Mouse (Mus musculus) midbrain, embryonic 11.5 days (tissue): ENCODE results near the gene Btbd7. TPM values are rescaled to one million over a fixed set of nuclear protein-coding genes. Genes with fewer than 3 reads are reported as not detected.

Source experiments
- ATAC-seq: fragments of 200-750 bp; cut with Nextera tagmentation; 2 replicates; pipeline ENCODE4 v1.8.0; 2017; ENCODE audit warnings: moderate TSS enrichment, moderate library complexity; ENCODE audit not compliant: low FRiP score
- DNase-seq: peaks from one replicate; pipeline ENCODE4 v3.0.0; 2015; ENCODE audit warnings: low spot score; ENCODE audit errors: missing footprints
- H3K27ac ChIP-seq: fragments of 300-500 bp; sonication (generic); 2 replicates; pipeline ENCODE4 v1.5.1; 2014; ENCODE audit warnings: low read depth, low read length
- H3K27me3 ChIP-seq: fragments of 300-500 bp; sonication (generic); 2 replicates; pipeline ENCODE4 v1.6.1; 2014; ENCODE audit warnings: mild to moderate bottlenecking, low read length, moderate library complexity, mixed read lengths; ENCODE audit not compliant: control insufficient read depth, insufficient read depth
- H3K36me3 ChIP-seq: fragments of 300-500 bp; sonication (generic); 2 replicates; pipeline ENCODE4 v1.6.1; 2014; ENCODE audit warnings: mild to moderate bottlenecking, low read length, moderate library complexity, mixed read lengths; ENCODE audit not compliant: control insufficient read depth, insufficient read depth
- H3K4me1 ChIP-seq: fragments of 300-500 bp; sonication (generic); 2 replicates; pipeline ENCODE4 v1.6.1; 2014; ENCODE audit warnings: low read length; ENCODE audit not compliant: control insufficient read depth, insufficient read depth
- H3K4me2 ChIP-seq: fragments of 300-500 bp; sonication (generic); 2 replicates; pipeline ENCODE4 v1.6.1; 2014; ENCODE audit warnings: mild to moderate bottlenecking, moderate library complexity
- H3K4me3 ChIP-seq: fragments of 300-500 bp; sonication (generic); 2 replicates; pipeline ENCODE4 v1.5.1; 2014; ENCODE audit warnings: low read depth, low read length
- H3K9ac ChIP-seq: fragments of 300-500 bp; sonication (generic); 2 replicates; pipeline ENCODE4 v1.6.1; 2014; ENCODE audit warnings: low read length
- H3K9me3 ChIP-seq: fragments of 300-500 bp; sonication (generic); 2 replicates; pipeline ENCODE4 v1.6.1; 2016; ENCODE audit warnings: low read length; ENCODE audit not compliant: control insufficient read depth
- WGBS: fragments of 180-500 bp; shearing (Covaris S2); extraction: QIAGEN DNeasy Blood & Tissue Kit; methylation state at CpG from one replicate; pipeline ENCODE4 v1.1.7; 2014; 5-methylcytosine and 5-hydroxymethylcytosine counted together
- polyA plus RNA-seq: library from polyadenylated mRNA; unstranded; fragments of >200 nt; fragmentation: Nextera tagmentation; extraction: Ambion mirVana; gene quantifications from 2 replicates; pipeline ENCODE4 v1.2.1, GENCODE M21; 2014

The Btbd7 gene
- polyA plus RNA-seq, 1 experiment from 2014 or later: 18.4 TPM

DNA sequence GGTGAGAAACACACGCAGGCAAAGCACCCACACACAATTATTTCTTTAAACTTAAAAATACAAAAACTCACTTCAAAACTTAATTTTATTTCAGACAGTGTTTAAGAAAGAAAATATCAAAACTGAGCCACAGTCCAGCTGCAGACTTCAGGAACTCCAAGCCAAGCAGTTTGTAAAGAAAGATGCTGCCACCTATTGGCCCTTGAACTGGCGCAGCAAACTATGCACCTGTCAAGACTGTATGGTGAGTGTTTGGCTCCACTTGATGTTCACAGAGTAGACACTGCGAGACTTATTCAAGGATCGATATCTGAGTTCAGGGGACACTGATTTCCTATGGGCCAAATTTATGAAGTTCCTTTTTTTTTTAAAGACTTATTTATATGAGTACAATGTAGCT lies 109.3 kb downstream of the Btbd7 start:
- ATAC-seq (no peak), DNase-seq (no peak)
- WGBS: 96% methylated on average over 4 of the region's 4 CpGs
- Histone ChIP-seq H3K9me3 (no peaks in the 10 kb centered on the region), H3K9ac (no peak overlapping the region), H3K27me3 (no peaks in the 10 kb centered on the region), H3K4me2 (no peak overlapping the region), H3K4me3 (no peak overlapping the region), H3K36me3 (peaks cover 26% of the 10 kb centered on the region), H3K27ac (no peak overlapping the region), H3K4me1 (no peaks in the 10 kb centered on the region)

DNA sequence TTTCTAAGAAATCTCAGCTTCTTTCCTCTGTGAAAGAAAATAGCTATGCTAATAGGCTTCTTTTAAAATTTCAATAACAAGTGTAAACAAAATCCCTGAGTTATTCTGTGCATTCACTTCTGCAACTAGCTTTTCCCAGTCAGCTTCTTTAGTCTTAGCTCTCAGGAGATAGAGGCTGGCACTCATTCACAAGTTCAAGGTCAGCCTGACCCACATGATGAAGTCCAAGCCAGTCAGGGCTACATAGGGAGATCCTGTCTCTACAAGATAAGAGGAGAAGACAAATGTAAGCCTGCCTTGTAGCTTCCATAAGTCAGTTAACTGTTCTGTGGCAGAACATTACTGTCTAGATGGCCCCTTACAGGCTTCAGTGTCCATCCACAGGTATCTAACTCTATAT lies 114.6 kb downstream of the Btbd7 start:
- H3K4me3 ChIP-seq: no peak overlapping the region
- no peaks in the 10 kb centered on the region for H3K9me3 ChIP-seq
- no peak for DNase-seq
- no peaks in the 10 kb centered on the region for H3K27me3 ChIP-seq
- peaks cover 6% of the 10 kb centered on the region for H3K36me3 ChIP-seq
- no peak overlapping the region for H3K9ac ChIP-seq
- H3K4me1 ChIP-seq: peaks cover 8% of the 10 kb centered on the region
- no peak overlapping the region for H3K27ac ChIP-seq
- H3K4me2 ChIP-seq: no peak overlapping the region
- ATAC-seq: no peak

DNA sequence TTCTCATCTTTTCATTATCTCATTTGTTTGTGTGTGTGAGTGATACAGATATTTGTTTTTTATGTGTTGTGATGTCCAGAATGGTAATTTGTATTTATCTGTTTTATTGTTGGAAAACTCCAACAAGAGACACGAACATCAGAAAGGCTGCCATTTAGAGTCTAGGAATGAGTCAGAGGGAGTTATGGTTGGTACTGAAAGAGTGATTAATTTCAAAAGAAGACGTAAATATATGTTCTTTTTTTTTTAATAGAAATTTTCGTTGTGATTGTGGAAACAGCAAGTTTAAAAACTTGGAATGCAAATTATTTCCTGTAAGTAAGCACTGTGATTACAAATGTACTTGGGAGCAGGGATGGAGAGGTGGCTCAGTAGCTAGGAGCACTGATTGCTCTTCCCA lies 116.6 kb downstream of the Btbd7 start:
- DNase-seq (no peak), ATAC-seq (no peak)
- H3K36me3 ChIP-seq: no peaks in the 10 kb centered on the region; the same call in 1 of the 2 replicates
- no peaks in the 10 kb centered on the region for H3K9me3 ChIP-seq
- no peak overlapping the region for H3K4me3 ChIP-seq
- 90% methylated on average over 3 of the region's 3 CpGs for WGBS
- no peak overlapping the region for H3K27ac ChIP-seq
- no peak overlapping the region for H3K9ac ChIP-seq
- no peaks in the 10 kb centered on the region for H3K27me3 ChIP-seq
- no peak overlapping the region for H3K4me2 ChIP-seq
- H3K4me1 ChIP-seq: peaks cover 14% of the 10 kb centered on the region

- WGBS: 0% methylated on average over 5 of the region's 5 CpGs
- ATAC-seq (no peak), DNase-seq (no peak)
- peak overlapping the region; percentile 70 for H3K4me3 ChIP-seq
- peak overlapping the region; percentile 74 for H3K4me2 ChIP-seq
- no peaks in the 10 kb centered on the region for H3K9me3 ChIP-seq
- H3K27me3 ChIP-seq: no peaks in the 10 kb centered on the region
- H3K4me1 ChIP-seq: peaks cover 16% of the 10 kb centered on the region
- peak overlapping the region; percentile 72 for H3K9ac ChIP-seq
- H3K36me3 ChIP-seq: no peaks in the 10 kb centered on the region
- no peak overlapping the region for H3K27ac ChIP-seq
Measured at GRCm38 (mm10) chr12:102758936-102759335, 119.3 kb downstream of the Btbd7 start.

DNA sequence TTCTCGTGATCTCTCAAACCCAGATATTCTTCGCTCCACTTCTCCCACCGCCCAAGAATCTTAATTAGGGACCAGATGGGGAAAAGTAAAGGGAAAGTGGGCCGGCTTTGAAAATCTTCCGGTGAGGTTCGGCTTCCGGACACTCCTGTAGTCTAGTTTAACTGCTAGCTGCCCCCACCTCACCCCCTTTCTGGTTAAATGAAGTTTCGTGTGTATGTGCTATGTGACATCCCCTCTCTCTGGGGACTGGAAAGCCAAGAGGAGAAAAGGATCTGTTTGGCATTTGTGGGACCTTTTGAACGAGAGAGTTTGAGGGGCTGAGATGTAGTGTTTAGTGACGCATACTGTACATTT lies 119.9 kb downstream of the Btbd7 start, which contains the start of gene Gm20604:
Gene Gm20604, minus strand, starts transcription at position 270 of the 354 bp plus-strand sequence.
- no peak for ATAC-seq
- DNase-seq: peak; percentile 90
- H3K4me2 ChIP-seq: peak within 1 kb of the TSS; percentile 75
- H3K36me3 ChIP-seq: no peaks in the 10 kb centered on the region
- H3K27me3 ChIP-seq: no peaks in the 10 kb centered on the region
- 1% methylated on average over 10 of the region's 10 CpGs for WGBS
- H3K9ac ChIP-seq: peak within 1 kb of the TSS; percentile 78
- peak within 1 kb of the TSS; percentile 81 for H3K27ac ChIP-seq
- peak within 1 kb of the TSS; percentile 70 for H3K4me3 ChIP-seq
- H3K4me1 ChIP-seq: peaks cover 16% of the 10 kb centered on the region
- H3K9me3 ChIP-seq: no peaks in the 10 kb centered on the region

GRCm38 (mm10) chr12:102757689-102758402 lies 120.4 kb downstream of the Btbd7 start, which contains the start of the genes Gm28051, Gon7 and Ubr7:
TSS of gene Gm28051 (minus strand) at chr12:102757765.
TSS of gene Gon7 (minus strand) at chr12:102757803.
TSS of gene Ubr7 (plus strand) at chr12:102757967.
- WGBS: under 1% methylated on average over 73 of the region's 73 CpGs
- Histone ChIP-seq H3K4me2 (peak within 1 kb of the TSS; percentile 75), H3K27ac (peak within 1 kb of the TSS; percentile 81), H3K9me3 (no peaks in the 10 kb centered on the region), H3K36me3 (no peaks in the 10 kb centered on the region), H3K4me1 (peaks cover 16% of the 10 kb centered on the region), H3K9ac (peak within 1 kb of the TSS; percentile 78), H3K4me3 (peak within 1 kb of the TSS; percentile 70), H3K27me3 (no peaks in the 10 kb centered on the region)
- DNase-seq (peak; percentile 99), ATAC-seq (peak; percentile 97)

DNA sequence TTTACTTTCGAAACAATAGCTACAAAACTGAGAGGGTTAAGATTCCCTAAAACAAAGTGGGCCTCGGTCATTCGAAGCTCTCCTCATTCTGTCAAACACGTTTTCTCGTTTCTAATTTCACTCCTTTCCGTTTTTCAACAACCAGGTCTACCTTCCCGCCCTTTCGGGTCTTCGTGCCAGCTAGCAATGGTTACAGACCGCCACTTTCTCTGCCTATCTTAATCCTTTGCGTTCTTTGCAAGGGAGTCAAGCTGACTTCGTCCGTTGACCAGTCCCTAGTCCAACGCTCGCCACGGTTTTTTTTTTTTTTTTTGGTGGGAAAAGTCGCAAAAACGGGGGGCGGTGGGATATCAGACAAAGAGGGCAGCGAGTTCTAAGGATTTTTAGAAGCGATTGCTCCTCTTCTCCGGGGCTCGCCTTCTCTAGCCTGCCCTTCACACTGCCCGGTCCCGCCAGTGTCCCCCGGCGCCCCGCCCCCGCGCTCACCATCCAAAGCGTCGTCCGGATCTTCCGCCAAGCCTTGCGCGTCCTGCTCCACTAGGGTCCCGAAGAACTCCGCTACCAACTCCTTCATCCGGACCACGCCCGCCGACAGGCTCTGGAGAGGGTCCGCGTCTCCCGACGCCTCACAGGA lies 121.1 kb downstream of the Btbd7 start:
- Histone ChIP-seq H3K27me3 (no peaks in the 10 kb centered on the region), H3K27ac (peak overlapping the region; percentile 81), H3K36me3 (no peaks in the 10 kb centered on the region), H3K4me1 (peaks cover 16% of the 10 kb centered on the region), H3K9me3 (no peaks in the 10 kb centered on the region), H3K4me2 (peak overlapping the region; percentile 75), H3K4me3 (peak overlapping the region; percentile 70), H3K9ac (peak overlapping the region; percentile 78)
- DNase-seq (no peak), ATAC-seq (peak; percentile 87)
- 2% methylated on average over 46 of the region's 46 CpGs for WGBS

GRCm38 (mm10) chr12:102756304-102756703 lies 122.0 kb downstream of the Btbd7 start:
- no peak for ATAC-seq
- no peak for DNase-seq
- no peaks in the 10 kb centered on the region for H3K9me3 ChIP-seq
- H3K9ac ChIP-seq: no peak overlapping the region
- H3K27me3 ChIP-seq: no peaks in the 10 kb centered on the region
- no peak overlapping the region for H3K27ac ChIP-seq
- peak overlapping the region; percentile 75 for H3K4me2 ChIP-seq
- no peaks in the 10 kb centered on the region for H3K36me3 ChIP-seq
- 86% methylated on average over 7 of the region's 7 CpGs for WGBS
- H3K4me3 ChIP-seq: peak overlapping the region; percentile 70; the same call in 1 of the 2 replicates
- H3K4me1 ChIP-seq: peaks cover 16% of the 10 kb centered on the region

- Histone ChIP-seq H3K27me3 (no peaks in the 10 kb centered on the region), H3K9ac (no peak overlapping the region), H3K4me3 (no peak overlapping the region), H3K9me3 (no peaks in the 10 kb centered on the region), H3K4me2 (no peak overlapping the region), H3K36me3 (0 out of 2 replicates have a peak, but pooled peaks cover 3% of the 10 kb centered on the region), H3K27ac (no peak overlapping the region), H3K4me1 (peaks cover 10% of the 10 kb centered on the region)
- WGBS: 93% methylated on average over 3 of the region's 3 CpGs
- no peak for DNase-seq
- no peak for ATAC-seq
Measured at GRCm38 (mm10) chr12:102748256-102748655, 130.0 kb downstream of the Btbd7 start.
